Mouse (Mus musculus): ENCODE data around the gene Utrn. TPM values are rescaled to one million over a fixed set of nuclear protein-coding genes. Genes with fewer than 3 reads are reported as not detected.

The Utrn gene
- polyA plus RNA-seq, 1 experiment from 2014 or later, result 16.0 TPM

DNA sequence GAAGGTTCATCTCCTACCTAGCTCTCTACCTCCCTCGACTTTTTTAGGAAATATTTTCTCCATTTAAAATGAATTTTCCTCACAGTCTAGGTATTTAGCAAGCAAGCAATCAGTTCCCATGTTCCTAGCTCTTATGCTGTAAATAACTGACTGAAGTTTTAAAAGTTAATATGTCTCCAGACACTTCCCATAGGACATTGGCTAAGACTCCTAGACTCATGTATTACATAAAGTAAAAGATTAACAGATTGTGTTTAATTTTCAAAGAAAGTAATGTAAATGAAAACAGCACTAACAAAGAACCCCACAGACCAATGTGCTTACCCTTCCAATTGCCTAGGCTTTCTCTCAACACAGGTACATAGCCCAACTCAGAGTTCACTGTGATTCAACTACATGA, 35.0 kb downstream of the Utrn start:
- 81% methylated on average over 1 of the region's 1 CpGs for WGBS
- Histone ChIP-seq H3K9ac (replicated peaks; ENCODE audit: low read depth, low read length) (no peak overlapping the region), H3K9me3 (ENCODE audit: control insufficient read depth, low read length) (no peaks in the 10 kb centered on the region), H3K4me2 (ENCODE audit: low read depth, low read length) (no peak overlapping the region), H3K4me1 (ENCODE audit: control insufficient read depth, insufficient read depth, low read length) (no peaks in the 10 kb centered on the region), H3K27ac (ENCODE audit: low read depth, low read length) (no peak overlapping the region), H3K4me3 (ENCODE audit: low read depth, low read length) (no peak overlapping the region), H3K36me3 (ENCODE audit: control insufficient read depth, insufficient read depth, low read length) (no peaks in the 10 kb centered on the region), H3K27me3 (ENCODE audit: control insufficient read depth, insufficient read depth, low read length) (no peaks in the 10 kb centered on the region)
- no peak for ATAC-seq (ENCODE audit: low read depth)

DNA sequence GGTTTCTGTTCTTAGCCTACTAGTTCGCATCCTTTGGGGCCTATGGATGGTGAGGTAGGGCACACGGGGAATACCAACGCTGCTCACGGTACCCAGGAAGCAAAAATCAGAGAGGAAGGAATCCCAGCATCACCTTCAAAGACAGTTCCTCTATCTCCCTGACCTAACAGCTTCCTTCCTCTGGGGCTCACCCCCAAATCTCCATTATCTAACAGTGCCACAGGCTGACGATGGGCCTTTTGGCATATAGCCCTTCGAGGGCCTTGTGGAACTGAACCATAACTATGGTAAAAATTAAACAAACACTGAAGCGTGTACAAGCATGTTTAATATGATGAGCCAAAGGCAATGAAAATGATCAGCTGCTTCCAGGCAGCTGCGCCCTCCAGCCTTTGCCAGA, 37.0 kb downstream of the Utrn start:
- no peaks in the 10 kb centered on the region for H3K36me3 ChIP-seq (ENCODE audit: control insufficient read depth, insufficient read depth, low read length)
- H3K4me1 ChIP-seq (ENCODE audit: control insufficient read depth, insufficient read depth, low read length), result no peaks in the 10 kb centered on the region
- no peak overlapping the region for H3K27ac ChIP-seq (ENCODE audit: low read depth, low read length)
- no peaks in the 10 kb centered on the region for H3K9me3 ChIP-seq (ENCODE audit: control insufficient read depth, low read length)
- no peak overlapping the region for H3K4me2 ChIP-seq (ENCODE audit: low read depth, low read length)
- H3K9ac ChIP-seq (replicated peaks; ENCODE audit: low read depth, low read length), result no peak overlapping the region
- WGBS, result 85% methylated on average over 8 of the region's 8 CpGs
- no peak overlapping the region for H3K4me3 ChIP-seq (ENCODE audit: low read depth, low read length)
- no peaks in the 10 kb centered on the region for H3K27me3 ChIP-seq (ENCODE audit: control insufficient read depth, insufficient read depth, low read length)
- no peak for ATAC-seq (ENCODE audit: low read depth)

DNA sequence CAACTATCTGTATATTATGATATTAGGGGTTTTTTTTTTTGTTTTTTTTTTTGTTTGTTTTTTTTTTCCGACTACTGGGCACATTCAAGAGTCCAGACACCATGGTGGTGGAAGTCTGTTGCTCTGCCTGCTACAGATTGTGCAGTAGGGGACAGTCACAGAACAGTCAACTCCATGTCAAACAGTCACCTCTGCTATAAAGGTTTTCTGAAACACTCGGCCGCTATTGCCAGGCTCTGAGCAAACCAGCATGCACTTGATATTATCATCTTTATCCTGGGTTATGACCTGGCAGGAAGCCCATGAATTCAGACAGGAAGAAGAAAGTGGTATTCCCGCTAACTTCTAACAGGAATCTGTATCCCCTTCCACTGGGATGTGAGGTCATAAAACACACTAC, 41.4 kb downstream of the Utrn start:
- Histone ChIP-seq H3K4me1 (ENCODE audit: control insufficient read depth, insufficient read depth, low read length) (no peaks in the 10 kb centered on the region), H3K27ac (ENCODE audit: low read depth, low read length) (no peak overlapping the region), H3K4me3 (ENCODE audit: low read depth, low read length) (no peak overlapping the region), H3K9ac (replicated peaks; ENCODE audit: low read depth, low read length) (no peak overlapping the region), H3K27me3 (ENCODE audit: control insufficient read depth, insufficient read depth, low read length) (no peaks in the 10 kb centered on the region), H3K9me3 (ENCODE audit: control insufficient read depth, low read length) (no peaks in the 10 kb centered on the region), H3K36me3 (ENCODE audit: control insufficient read depth, insufficient read depth, low read length) (no peaks in the 10 kb centered on the region), H3K4me2 (ENCODE audit: low read depth, low read length) (no peak overlapping the region)
- 85% methylated on average over 4 of the region's 4 CpGs for WGBS
- no peak for ATAC-seq (ENCODE audit: low read depth)

DNA sequence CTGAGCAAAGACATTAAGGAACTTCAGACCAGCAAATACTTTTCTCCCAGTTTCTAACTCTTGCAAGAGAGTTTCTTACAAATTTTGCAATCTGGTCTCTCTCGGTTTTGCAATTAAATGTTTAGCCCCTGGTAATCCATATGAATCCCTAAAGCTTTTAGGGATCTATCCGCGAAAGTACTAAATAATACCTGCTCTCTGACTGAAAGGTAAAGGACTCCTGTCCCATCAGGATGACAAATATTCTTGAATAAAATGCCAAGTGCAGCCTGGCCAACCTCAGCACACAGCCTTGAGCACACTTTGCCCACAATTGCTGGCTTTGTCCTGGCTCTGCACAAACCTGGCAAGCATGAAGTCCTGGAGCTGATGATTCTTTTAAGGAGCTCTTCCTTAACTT, 41.9 kb downstream of the Utrn start:
- Histone ChIP-seq H3K4me1 (ENCODE audit: control insufficient read depth, insufficient read depth, low read length) (no peaks in the 10 kb centered on the region), H3K9ac (replicated peaks; ENCODE audit: low read depth, low read length) (no peak overlapping the region), H3K36me3 (ENCODE audit: control insufficient read depth, insufficient read depth, low read length) (no peaks in the 10 kb centered on the region), H3K4me2 (ENCODE audit: low read depth, low read length) (no peak overlapping the region), H3K4me3 (ENCODE audit: low read depth, low read length) (no peak overlapping the region), H3K9me3 (ENCODE audit: control insufficient read depth, low read length) (no peaks in the 10 kb centered on the region), H3K27me3 (ENCODE audit: control insufficient read depth, insufficient read depth, low read length) (no peaks in the 10 kb centered on the region), H3K27ac (ENCODE audit: low read depth, low read length) (no peak overlapping the region)
- ATAC-seq (ENCODE audit: low read depth), result no peak
- WGBS, result 83% methylated on average over 3 of the region's 3 CpGs

DNA sequence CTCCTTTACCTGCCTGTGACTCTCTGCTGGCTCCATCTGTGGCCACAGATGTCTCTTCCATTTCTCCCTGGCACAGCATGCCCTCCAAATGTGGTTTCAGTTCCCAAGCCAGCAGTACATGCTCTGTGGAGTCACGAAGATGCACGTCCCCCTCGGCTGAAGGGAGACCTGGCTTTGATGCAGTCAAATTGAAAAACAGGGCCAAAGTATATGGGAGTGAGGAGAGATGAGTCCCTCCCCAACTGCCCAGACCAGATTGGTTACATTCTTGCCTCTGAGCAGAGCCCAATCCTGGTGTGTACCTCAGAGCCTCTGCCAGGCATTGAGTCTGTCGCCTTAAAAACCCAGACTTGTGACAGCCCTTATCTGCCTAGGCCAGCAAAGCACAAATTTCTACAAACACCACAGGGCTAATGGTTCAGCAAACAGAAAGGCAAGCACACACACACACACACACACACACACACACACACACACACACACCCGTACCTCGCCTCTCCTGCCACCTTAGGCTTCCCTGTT, 42.3 kb downstream of the Utrn start:
- H3K4me1 ChIP-seq (ENCODE audit: control insufficient read depth, insufficient read depth, low read length), result no peaks in the 10 kb centered on the region
- H3K9ac ChIP-seq (replicated peaks; ENCODE audit: low read depth, low read length), result no peak overlapping the region
- no peaks in the 10 kb centered on the region for H3K27me3 ChIP-seq (ENCODE audit: control insufficient read depth, insufficient read depth, low read length)
- no peaks in the 10 kb centered on the region for H3K36me3 ChIP-seq (ENCODE audit: control insufficient read depth, insufficient read depth, low read length)
- no peak overlapping the region for H3K4me2 ChIP-seq (ENCODE audit: low read depth, low read length)
- H3K9me3 ChIP-seq (ENCODE audit: control insufficient read depth, low read length), result no peaks in the 10 kb centered on the region
- WGBS, result 72% methylated on average over 6 of the region's 6 CpGs
- no peak overlapping the region for H3K4me3 ChIP-seq (ENCODE audit: low read depth, low read length)
- ATAC-seq (ENCODE audit: low read depth), result no peak
- H3K27ac ChIP-seq (ENCODE audit: low read depth, low read length), result no peak overlapping the region

DNA sequence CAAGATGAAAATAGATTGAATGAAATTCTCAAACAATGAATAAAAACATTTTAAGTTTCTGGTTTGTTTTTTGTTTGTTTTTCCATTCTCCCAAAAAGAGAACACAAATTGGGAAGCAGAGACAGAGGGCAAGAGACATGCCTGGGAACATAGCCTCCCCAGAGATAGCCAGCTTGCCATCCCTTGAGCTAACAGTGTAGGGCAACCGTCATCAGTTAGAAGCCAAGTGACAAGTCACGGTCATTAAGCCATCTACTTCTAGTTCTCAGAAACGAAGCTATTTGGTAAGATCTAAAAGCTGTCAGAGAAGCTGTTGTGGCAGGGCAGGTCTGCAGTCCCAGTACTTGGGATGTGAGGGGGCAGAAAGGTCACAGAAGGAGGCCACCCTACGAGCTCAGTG, 44.8 kb downstream of the Utrn start:
- H3K36me3 ChIP-seq (ENCODE audit: control insufficient read depth, insufficient read depth, low read length), result no peaks in the 10 kb centered on the region
- no peaks in the 10 kb centered on the region for H3K9me3 ChIP-seq (ENCODE audit: control insufficient read depth, low read length)
- no peak overlapping the region for H3K4me3 ChIP-seq (ENCODE audit: low read depth, low read length)
- no peak for ATAC-seq (ENCODE audit: low read depth)
- no peak overlapping the region for H3K27ac ChIP-seq (ENCODE audit: low read depth, low read length)
- no peaks in the 10 kb centered on the region for H3K4me1 ChIP-seq (ENCODE audit: control insufficient read depth, insufficient read depth, low read length)
- WGBS, result 56% methylated on average over 4 of the region's 4 CpGs
- no peaks in the 10 kb centered on the region for H3K27me3 ChIP-seq (ENCODE audit: control insufficient read depth, insufficient read depth, low read length)
- no peak overlapping the region for H3K4me2 ChIP-seq (ENCODE audit: low read depth, low read length)
- H3K9ac ChIP-seq (replicated peaks; ENCODE audit: low read depth, low read length), result no peak overlapping the region

DNA sequence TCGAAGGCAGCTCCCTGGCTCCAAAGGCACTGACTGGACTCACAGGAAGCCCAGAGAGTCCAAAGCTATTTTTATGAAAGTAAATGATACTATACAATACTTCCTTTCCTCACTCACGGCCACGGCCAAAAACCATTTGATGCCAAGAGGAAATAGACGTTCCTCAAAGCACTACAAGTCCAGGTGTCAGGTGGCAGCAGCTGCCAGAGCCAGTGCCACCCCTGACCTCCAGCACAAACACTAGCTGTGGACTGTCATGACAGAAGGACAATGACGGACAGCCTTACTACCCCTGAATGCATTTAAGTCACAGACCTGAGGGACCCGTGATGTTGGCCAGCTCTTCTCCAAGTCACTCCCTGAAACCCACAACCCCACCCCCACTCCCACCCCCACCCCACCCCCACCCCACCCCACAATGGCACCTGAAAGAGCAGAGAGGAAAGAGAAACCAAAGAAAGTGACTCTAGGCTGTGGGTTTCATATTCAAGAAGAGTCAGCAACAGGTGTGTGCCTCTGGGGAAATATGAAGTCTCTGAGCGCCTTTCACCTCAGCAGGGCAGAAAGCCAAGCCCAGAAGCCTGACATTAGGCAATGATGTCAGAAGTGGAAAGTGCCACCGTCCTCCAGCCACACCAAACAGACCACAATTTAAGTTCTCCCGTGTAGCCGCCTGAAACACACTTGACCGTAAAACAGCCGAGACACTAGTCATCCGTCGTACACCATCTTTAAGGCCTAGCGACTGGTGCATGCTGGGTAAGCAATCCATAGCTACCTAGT, 45.5 kb downstream of the Utrn start:
- Histone ChIP-seq H3K9ac (replicated peaks; ENCODE audit: low read depth, low read length) (no peak overlapping the region), H3K4me1 (ENCODE audit: control insufficient read depth, insufficient read depth, low read length) (no peaks in the 10 kb centered on the region), H3K27me3 (ENCODE audit: control insufficient read depth, insufficient read depth, low read length) (no peaks in the 10 kb centered on the region), H3K36me3 (ENCODE audit: control insufficient read depth, insufficient read depth, low read length) (no peaks in the 10 kb centered on the region), H3K27ac (ENCODE audit: low read depth, low read length) (no peak overlapping the region), H3K4me2 (ENCODE audit: low read depth, low read length) (no peak overlapping the region), H3K9me3 (ENCODE audit: control insufficient read depth, low read length) (no peaks in the 10 kb centered on the region), H3K4me3 (ENCODE audit: low read depth, low read length) (no peak overlapping the region)
- ATAC-seq (ENCODE audit: low read depth), result no peak
- 81% methylated on average over 15 of the region's 15 CpGs for WGBS

DNA sequence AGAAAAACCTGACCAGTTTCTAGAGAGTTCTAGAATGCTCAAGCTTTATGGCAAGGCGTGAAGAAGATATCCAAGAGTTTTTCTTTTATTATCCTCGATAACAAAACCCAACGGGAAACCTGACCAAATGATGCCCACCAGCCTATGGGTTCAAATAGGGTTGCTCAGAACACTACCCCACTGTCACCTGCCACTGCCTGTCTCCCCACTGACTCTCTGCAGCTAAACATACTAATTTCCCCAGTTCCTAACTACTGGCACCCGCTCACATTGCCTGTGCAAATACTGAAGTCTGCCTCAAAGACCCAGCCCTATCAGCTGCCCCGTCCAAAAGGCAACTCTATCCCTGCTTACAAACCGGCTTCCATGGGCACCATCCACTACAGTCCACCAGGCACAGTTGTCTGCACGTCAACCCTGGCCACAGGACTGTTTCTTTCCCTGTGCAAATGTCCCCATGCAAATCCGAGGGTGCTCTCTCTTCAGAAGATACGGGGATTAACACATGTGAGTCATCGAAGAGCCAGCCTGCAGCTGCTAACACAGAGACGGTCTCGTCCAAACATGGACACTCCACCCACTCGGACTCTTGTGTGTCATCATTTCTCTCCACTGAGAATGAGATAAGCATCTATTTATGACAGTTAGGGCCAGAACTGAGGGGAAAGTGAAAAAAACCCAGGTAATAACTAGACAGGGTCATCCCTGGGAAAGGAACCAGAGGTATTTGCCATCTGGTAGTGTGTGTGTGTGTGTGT, 48.0 kb downstream of the Utrn start:
- WGBS, result 90% methylated on average over 13 of the region's 13 CpGs
- ATAC-seq (ENCODE audit: low read depth), result no peak

DNA sequence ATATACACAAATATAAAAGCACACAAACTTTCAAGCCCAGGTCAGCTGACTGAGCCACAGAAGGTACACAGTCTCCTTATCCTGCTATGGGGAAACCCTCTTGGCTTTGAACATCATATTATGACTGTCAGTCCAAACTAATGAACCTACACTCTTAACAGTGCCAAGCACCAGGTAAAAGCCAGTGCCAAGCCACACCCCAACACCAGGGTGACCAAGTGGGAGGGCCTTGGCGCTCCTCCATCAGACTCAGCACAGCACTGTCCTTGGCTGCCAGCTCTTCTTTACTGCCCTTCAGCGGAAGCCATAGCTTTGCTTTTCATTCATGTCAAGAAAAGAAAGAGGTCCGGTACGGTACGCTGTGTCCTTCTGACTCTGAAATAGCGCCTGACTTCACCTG, 51.8 kb downstream of the Utrn start:
- H3K4me2 ChIP-seq (ENCODE audit: low read depth, low read length), result no peak overlapping the region
- H3K4me1 ChIP-seq (ENCODE audit: control insufficient read depth, insufficient read depth, low read length), result no peaks in the 10 kb centered on the region
- no peaks in the 10 kb centered on the region for H3K36me3 ChIP-seq (ENCODE audit: control insufficient read depth, insufficient read depth, low read length)
- no peaks in the 10 kb centered on the region for H3K27me3 ChIP-seq (ENCODE audit: control insufficient read depth, insufficient read depth, low read length)
- H3K9ac ChIP-seq (replicated peaks; ENCODE audit: low read depth, low read length), result no peak overlapping the region
- H3K4me3 ChIP-seq (ENCODE audit: low read depth, low read length), result no peak overlapping the region
- ATAC-seq (ENCODE audit: low read depth), result peak; percentile 69; the same call in 1 of the 2 replicates
- H3K9me3 ChIP-seq (ENCODE audit: control insufficient read depth, low read length), result no peaks in the 10 kb centered on the region
- H3K27ac ChIP-seq (ENCODE audit: low read depth, low read length), result no peak overlapping the region
- WGBS, result 67% methylated on average over 6 of the region's 6 CpGs

More for the DNA sequence above, 48.0 kb downstream of the Utrn start:
- Histone ChIP-seq H3K4me3 (ENCODE audit: low read depth, low read length) (no peak overlapping the region), H3K27ac (ENCODE audit: low read depth, low read length) (no peak overlapping the region), H3K4me1 (ENCODE audit: control insufficient read depth, insufficient read depth, low read length) (no peaks in the 10 kb centered on the region), H3K27me3 (ENCODE audit: control insufficient read depth, insufficient read depth, low read length) (no peaks in the 10 kb centered on the region), H3K9ac (replicated peaks; ENCODE audit: low read depth, low read length) (no peak overlapping the region), H3K9me3 (ENCODE audit: control insufficient read depth, low read length) (no peaks in the 10 kb centered on the region), H3K36me3 (ENCODE audit: control insufficient read depth, insufficient read depth, low read length) (no peaks in the 10 kb centered on the region), H3K4me2 (ENCODE audit: low read depth, low read length) (no peak overlapping the region)
